Mouse (Mus musculus) induced T-regulatory cell, adult 2 months (primary cell): ENCODE measurements around the gene Rtp1.

Experiments used
- DNase-seq: peaks from one replicate; pipeline ENCODE4 v3.0.0-alpha.2; 2012; ENCODE audit warnings: low read depth

Rtp1 gene

DNA sequence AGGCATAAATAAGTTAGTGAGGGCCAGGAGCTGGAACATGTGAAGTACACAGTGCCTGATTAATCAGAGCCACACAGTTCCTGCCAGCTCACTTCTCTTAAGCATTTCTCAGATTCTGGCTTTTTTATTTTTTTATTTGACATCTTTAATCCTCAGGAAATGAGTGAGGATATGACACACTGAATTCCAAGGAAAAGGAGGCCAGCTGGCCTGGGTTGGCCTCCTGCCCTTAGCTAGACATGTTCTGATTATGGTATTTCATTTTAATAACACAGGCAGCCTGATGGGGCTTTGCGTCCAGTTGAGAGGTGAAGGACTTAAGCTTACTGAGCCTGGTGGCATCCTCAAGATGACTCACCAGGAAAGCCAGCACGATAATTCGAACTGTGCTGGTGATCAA is 27.6 kb downstream of the Rtp1 start:
- no peak for DNase-seq

DNA sequence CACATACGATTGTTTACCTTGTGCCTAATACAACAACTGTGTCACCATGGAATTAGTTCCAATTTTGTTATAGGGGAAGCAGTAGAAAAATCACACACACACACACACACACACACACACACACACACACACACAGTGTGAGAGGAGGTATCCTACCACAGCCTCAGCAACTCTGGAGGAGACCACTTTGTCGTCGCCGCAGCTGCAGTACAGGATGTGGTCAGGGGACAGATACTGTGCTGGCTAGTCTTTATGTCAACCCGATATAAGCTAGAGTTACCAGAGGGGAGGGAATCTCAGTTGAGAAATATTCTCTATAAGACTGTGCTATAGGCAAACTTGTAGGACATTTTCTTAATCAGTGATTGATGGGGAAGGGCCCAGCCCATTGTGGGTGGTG is 28.4 kb downstream of the Rtp1 start:
- DNase-seq = peak; percentile 6

DNA sequence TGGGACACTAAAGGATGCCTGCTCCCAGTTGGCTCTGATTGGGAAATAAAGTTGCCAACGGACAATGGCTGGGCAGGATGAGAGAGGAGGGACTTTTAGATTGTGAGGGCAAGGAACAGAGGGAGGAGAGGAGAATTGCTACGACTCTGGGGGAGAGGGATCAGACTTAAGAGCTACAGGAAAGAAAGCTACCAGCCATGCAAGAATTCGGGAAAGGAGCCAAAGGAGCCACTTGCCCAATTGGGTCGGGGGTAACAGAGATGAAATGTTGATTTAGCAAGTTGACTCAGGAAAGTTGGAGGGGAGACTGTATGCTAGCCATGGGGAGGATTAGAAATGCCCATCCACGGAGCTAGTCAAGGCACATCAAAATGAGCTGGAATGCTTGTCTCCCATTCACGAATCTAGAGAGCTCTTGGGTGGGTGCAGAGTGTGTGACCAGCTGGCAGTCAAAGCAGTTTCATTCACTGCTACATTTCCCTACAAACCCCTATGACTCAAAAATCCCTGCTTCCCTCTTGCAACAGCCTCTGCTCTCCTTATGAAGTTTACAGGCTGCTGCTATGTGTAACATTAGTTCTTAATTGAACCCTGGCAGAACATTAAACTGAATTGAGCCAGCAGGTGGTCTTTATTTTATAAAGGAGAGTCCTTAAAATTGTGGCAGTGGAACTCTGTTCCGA is 30.1 kb downstream of the Rtp1 start:
- DNase-seq = no peak

DNA sequence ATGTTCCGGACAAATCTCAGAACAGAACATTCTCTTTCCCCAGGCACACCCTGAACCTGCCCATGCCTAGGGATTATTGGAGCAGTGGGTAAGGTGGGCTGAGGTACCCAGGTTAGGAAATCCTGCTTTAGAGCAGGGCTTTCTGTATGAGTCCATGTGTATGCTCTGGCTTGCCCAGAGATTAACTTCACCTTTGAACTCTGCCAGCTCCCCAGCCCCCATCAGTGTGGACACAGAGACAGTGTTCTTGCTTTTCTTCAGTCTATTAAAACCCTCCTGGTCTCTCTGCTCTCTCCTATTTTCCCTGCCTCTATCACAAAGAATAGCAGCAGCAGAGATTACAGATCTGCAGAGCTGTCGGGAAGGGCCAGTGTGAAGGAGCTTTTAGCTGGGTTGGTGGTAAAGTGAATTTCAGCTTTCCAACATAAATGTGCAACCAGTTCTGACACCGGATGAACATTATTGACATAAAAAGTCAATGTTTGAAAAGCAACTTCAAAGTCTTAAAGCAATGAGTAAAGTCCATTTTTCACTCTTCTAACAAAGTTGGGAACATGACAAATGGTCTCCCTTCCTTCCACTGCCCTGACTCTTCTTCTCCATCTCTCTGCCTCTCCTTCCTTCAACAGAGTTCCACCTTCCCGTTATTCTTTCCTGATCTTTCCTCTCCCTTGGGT is 34.9 kb downstream of the Rtp1 start:
- DNase-seq = no peak

DNA sequence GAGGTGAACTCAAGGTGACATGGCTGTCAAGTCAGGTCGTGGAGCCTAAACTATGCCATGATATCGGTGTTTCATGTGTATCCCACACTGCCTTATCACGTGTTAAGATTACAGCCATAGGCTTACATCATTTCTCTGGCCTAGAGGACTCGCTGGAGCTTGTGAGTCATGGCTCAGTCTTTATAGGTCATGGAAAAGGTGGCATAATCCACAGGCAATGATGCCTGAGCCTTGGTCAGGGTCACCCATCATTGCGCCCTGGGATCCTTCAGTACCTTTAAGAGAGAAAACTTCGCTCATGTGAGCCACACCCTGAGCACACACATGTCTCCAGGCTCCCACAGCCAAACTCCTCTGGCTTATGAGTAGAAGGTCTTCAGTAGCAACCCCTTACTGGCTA is 42.6 kb downstream of the Rtp1 start:
- no peak for DNase-seq

DNA sequence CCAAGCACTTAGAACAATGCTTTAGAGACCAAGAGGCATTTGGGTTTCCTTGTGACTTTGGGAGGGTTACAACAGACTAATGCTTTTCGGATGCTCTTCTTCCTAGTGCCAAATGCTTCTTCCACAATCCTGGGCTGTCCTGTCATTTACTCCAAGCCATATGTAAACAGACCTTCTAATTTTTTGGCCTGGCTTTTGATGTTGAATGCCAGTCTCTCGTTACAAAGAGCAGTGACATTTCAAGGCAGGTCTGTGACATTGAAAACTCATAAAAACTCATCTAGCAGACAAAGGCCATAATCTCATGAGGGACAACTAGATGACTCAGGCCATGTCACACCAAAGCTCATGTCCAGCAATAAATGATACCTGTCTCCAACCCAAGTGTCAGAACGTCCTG is 43.1 kb downstream of the Rtp1 start:
- DNase-seq = no peak

DNA sequence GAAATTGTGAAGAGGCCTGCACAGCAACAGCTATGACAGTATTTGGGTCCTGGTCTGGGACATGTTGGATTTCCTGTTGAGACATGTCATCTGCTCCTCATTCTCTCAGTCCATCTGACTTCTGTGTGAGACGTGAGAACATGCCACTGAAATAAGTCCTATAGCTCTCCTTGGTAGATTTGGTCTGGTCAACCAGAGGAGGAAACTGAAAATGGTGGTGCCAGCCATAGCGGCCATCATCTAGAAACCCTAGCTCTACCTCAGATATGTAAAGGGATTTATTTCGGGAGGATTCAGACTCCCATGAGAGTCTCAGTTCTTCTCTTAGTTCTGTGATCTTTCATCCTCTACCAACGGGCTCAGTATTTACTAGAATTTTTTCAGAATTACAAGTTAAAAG is 46.7 kb downstream of the Rtp1 start:
- no peak for DNase-seq

DNA sequence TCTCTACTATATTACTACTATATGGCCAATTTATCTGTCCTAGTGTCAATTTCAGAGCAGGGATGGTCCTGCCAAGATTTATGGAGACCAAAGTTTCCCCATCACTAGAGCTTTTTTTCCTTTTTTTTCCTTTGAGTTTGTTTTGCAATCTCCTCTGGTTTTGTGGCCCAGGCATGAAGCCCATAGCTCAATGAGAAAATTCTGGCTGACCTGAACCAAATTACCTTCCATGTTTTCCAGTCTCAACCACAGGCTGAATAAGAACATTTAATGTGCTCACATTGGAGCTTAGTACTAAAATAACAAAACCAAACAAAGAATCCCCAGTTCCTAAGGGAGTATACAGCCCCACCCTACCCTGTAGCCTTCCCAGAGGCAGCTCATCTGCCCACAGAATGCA is 47.7 kb downstream of the Rtp1 start:
- no peak for DNase-seq

DNA sequence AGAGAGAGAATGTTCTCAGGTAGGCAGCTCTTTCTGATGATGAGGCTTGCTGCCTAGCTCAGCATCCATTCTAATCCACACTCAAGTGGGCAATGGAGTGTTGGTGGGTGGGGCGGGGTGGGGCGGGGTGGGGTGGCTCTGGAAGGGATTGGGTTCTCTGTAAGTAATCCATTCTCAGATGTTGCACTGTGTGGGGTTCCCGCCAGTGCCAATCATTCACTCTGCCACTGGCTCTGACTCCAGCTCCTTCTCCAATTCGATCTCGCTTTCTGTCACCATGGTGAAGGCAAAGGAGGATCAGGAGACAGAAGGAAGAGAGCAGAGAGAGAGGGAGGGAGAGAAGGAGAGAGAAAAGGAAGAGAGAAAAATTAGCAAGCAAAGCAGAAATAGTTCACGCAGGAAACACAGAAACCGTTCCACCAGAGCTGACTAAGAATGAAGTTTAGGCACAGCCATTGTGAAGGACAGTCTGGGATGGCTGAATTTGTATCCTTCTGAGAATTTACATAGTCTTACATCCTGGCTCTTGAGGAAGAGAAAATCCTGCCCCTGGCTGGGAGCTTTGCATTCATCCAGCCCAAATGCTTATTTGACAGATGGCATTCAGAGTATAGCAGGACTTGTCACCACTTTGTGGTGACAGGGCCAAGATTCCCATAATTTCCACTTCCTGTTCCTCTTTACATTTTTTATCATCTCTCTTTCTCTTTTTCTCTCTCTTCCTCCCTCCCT is 51.1 kb downstream of the Rtp1 start:
- no peak for DNase-seq

DNA sequence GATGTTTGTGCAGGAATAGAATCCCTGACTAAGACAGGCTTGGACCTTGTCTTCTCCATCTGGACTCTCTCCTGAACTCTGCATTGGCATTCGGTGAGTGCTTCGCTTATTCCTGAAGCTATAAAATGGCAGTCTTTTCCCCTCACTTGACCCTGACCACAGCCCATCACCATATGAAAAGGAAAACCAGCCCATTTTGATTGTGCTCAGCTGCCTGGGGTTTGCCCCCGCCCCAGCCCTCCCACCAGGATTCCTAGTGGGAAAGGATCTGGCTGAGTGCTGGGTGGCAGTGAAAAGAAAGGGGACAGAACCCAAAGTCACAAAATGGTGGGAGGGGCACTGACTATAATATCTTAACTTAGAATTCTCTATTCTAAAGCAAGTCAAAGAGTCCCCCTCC is 53.3 kb downstream of the Rtp1 start:
- no peak for DNase-seq

DNA sequence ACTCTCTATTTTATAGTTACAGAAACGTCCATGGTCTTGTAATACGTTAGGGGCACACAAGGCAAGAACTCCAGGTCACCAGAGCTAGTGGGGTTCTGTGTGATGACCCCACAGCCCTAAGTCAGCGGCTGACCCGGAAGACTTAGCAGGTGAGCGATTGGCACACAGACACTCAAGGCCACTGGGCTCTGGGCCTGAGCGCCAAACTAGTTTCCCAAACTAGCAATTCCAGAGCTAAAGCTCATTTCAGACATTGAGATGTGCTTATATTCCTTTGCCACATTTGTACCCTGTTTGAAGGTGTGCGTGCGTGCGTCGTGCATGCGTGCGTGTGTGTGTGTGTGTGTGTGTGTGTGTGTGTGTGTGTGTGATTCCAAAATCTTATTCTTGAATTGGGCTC is 53.9 kb downstream of the Rtp1 start:
- no peak for DNase-seq

DNA sequence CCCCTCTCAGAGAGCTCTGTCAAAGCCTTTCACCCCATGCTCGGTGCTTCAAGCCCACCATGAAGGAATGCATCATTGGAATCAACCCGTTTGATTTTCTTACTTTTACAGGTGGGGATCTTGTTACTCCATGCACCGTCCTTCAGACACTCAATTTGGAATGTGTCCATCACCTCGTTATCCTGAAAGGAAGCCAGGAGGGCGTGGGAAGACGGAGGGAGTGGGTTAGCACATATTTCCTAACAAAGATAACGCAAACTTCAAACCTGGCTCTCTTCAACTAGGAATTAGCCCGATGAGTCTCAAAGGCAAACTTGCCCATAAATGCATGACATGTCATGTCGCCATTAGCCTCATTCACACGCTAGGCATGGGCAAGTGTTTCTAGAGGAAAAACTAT is 54.4 kb downstream of the Rtp1 start:
- DNase-seq = no peak
